Mouse (Mus musculus) layer of hippocampus, adult 9-11 months (tissue): ENCODE data around the gene Kcnc4.

Source experiments
- DNase-seq: peaks from one replicate; pipeline ENCODE4 v3.0.0; 2022

Gene Kcnc4

DNA sequence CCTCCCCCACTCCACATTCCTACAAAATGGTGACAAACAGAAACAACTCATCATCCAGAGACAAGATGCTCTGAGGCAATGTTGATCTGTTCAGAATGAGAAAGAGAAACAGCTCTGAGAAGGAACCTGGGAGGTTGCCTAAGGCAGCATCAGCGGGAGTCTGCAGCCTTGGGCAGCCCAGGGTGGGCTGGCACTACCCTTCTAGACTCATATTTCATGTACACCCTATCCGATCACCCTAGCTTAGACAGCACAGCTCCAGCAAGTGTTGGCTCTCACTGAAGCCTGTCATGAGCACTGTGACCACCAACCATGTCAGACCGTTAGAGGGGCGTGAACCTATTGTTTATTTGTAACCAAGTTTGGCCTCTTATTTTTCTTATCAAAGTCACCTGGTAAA is 5.1 kb downstream of the Kcnc4 start:
- DNase-seq: no peak

DNA sequence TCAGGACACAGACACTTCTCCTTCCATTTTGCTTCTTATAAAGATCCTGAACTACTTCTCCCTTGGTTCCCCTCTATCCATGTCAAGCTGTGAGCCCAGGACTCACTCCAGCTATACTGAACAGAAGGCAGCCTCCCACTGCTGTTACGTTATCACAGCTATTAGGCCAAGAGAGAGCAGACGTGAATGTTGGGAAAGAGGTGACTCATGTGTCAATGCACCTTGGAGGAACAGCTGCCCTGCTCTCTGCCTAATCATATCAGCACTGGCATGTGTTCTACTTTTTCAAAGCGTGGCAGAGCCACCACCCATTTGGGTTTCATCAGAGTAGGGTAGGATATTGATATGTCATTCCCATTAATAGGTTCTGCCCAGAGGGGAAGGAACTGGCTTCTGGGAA is 12.5 kb downstream of the Kcnc4 start:
- DNase-seq: peak; percentile 82

DNA sequence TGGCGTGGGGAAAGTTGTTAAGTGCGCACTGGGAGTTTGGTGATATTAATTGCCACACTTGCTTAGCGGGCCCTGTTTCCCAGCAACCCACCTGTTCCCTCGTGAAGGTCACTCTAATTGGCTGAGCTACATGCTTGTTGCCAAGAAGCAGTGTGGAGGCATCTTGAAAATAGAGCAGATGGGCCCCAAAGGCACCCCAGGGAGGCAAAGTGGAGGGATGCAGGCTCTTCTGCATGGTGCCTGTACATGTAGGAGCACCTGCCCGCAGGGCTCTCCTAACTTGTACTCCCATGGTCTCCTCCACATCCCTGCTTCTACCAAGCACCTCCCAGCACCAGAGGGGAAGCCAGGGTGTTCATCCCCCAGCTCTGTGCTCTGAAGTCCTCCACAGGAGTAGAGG is 15.5 kb downstream of the Kcnc4 start:
- peak; percentile 42 for DNase-seq

DNA sequence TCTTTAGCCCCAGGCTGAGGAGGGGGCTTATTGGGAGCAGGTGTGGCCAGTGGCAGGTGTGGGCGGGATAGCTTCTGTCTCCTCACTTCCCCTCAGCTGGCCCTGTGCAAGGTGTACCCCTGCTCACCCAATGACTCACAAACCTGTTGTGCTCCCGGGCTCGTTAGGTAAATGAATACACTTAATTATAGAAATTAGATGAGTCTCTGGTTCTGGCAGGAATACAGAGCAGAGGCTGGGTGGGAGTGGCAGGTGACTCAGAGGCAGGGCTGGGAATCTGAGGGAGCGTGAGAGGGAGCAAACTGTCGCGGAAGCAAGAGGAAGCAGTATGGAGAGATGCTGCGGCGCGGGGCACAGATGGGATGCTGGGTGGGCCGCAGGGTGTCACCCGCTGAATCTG is 17.2 kb downstream of the Kcnc4 start:
- peak; percentile 88 for DNase-seq

DNA sequence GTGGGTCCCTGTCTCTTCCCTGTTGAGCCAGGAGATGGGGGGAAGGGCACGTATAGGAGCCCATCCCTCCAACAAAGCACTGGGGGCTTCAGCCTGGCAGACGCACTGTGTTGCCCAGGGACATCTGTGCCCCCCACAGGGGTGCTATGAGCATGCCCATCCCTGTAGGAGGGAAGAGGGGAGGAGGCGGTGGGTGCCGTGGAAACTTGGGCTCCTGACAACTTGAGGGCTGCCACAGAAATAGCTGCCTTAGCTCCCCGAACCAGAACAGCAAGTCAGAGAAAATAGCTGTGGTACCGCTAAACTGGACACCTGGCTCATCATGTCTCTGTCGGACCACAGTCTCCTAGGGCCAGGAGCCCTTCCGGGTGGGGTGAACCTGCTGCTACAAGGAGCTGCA is 18.0 kb downstream of the Kcnc4 start:
- DNase-seq: peak; percentile 54

DNA sequence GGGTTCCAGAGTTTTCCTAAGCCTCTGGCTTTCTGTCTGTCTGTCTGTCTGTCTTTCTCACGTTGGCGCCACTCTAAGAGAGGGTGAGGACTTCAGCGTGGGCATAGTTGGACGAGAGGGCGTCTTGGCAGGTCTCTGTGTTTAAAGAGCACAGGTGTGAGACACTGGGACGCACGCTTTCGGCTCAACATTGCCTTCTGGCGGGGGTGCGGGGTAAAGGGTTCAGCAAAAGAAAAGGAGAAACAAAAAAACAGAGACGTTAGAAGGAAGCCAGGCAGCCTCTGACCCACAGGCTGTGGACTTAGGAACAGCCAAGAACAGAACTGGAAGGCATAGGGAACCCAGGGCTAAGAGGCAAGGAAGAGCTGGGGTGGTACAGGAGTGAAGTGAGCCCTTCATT is 20.1 kb downstream of the Kcnc4 start:
- DNase-seq: no peak

DNA sequence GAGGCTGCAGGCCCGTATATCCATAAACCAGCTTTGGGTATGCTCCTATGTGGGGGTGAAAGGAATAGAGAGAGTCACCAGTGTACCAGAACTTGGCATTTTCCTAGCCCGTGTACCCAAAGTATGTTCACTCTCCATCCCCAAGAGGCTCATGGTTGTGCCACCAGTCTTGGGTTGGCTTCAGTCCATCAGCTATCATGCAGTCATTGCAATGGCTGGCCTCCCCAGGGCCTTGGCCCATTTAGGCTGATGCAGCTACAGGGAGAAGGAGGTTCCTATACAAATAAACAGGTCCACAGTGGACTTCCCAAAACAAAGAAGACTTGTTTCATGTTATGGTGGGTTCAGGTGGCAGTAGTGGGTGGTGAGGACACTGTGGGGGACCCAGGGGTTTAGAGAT is 21.7 kb downstream of the Kcnc4 start:
- no peak for DNase-seq

DNA sequence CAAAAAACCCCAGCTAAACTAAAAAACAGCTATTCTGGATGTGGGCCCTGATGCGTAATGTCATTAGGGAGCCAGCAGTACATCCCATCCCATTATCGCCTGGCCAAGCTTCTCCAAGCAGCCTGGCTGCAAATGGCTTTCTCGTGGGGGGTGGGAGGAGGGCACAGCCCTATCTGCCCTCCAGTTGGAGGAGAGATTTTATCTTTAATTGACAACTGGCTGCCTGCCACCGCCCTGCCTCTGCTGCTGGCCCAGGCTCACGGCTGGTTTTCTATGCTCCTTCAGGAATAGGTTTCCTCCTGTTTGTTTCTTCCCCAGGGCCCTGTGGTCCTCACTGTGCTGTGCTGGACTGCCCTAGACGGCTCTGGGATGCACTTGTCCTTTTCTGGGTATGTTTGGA is 22.9 kb downstream of the Kcnc4 start:
- DNase-seq: no peak

DNA sequence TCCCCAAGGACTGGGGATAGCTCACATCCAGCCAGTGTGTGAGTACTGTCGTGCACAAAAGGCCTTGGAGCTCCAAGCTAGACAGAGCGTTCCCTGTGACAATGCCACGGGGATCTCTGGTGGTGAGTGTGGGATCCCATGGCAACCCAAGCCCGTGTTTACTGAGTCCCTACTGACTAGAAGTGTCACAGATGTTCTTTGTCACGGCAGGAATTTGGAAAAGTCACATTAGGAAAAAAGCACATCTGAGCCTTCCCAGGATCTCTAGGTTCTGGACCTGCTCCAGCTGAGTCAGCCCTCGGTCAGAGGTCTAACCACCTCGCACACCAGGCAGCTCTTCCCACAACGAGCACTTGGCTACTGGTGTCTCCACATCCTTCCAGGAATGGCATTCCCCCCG is 25.7 kb downstream of the Kcnc4 start:
- no peak for DNase-seq

DNA sequence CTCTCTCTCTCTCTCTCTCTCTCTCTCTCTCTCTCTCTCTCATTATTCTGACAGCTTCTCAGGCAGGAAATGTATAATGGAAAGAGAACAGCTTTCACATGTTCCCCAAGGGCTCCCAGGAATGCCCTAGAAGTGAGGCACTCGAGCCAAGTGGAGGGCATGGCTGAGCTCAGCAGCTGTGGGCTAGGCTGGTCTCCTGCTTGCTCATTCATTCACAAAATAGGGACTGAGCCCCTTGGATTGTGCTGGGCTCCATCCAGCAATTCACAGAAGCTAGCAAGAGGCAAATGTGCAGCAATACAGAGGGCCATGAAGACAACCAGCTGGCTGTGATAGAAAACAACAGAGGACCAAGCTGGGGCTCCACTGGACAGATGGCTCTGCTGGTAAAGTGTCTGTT is 28.1 kb downstream of the Kcnc4 start:
- DNase-seq: no peak

DNA sequence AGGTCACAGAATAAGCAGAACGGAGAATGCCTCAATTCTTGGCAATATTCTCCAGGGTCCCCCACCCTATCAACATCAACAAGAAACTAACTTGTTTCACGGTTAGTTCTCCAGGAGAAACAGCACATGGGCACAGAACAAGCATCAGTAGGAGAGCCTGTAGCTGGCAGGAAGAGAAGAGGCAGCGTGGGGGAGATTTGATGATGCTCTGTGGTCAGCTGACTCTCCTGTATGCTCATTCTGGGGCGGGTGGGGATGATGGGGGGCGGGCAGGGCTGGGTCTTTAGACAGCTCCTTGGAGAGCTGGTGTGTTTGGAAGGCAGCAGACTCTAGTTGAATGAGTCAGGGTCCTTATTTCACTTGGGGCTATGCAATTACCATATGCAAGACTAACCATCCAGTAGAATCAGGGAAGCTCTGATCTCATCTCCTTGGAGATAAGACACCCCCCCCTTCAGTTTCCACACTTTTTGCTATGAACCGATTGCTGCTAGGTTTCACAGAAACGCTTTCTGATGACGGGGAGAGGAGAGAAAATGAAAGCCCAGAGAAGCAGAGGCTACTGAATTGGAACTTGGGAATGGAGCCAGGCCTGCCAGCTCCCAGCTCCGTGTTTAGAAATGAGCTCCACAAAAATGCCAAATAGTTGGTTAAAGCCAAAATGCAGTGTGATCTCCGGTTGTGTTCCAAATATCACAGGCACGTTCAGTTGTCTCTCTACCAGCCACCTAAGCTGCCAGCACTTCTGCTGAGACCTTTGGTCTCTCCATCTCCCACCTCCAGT is 34.9 kb downstream of the Kcnc4 start:
- DNase-seq: peak; percentile 59

DNA sequence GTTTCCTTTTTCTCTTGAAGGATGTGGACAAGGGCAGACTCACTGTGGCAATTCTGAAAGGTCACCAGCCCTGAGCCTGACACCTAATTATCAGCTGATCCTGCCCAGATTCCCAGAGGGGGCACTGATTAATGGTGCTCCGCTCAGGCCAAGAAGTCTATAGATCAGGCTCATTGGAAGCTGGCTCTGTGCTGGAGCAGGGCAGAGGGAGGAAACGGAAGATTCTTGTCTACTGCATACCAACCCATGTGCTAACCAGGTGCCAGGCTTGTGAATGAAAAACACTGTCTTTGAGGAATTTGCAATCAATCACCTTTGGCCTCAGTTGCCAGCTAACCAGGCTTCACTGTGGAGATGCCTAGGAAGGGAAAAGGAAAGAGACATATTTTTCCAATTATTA is 39.2 kb downstream of the Kcnc4 start:
- DNase-seq: no peak

DNA sequence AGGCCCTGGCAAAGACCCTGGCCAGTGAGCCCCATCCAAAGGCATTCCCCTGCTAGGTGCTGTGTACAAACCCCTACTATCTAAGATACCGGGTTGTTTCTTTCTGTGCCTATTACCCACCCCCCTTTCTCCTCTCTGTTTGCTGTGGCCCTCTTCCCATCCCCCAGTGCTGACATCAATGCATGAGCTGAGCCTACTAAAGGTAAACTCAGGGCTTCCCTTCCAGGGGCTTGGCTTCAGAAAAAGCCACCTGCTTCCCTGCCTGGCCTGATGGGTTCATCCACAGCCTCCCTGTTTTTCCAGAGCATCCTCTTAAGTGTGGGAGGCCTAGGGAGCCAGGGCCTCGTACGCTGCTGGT is 42.1 kb downstream of the Kcnc4 start:
- DNase-seq: no peak

DNA sequence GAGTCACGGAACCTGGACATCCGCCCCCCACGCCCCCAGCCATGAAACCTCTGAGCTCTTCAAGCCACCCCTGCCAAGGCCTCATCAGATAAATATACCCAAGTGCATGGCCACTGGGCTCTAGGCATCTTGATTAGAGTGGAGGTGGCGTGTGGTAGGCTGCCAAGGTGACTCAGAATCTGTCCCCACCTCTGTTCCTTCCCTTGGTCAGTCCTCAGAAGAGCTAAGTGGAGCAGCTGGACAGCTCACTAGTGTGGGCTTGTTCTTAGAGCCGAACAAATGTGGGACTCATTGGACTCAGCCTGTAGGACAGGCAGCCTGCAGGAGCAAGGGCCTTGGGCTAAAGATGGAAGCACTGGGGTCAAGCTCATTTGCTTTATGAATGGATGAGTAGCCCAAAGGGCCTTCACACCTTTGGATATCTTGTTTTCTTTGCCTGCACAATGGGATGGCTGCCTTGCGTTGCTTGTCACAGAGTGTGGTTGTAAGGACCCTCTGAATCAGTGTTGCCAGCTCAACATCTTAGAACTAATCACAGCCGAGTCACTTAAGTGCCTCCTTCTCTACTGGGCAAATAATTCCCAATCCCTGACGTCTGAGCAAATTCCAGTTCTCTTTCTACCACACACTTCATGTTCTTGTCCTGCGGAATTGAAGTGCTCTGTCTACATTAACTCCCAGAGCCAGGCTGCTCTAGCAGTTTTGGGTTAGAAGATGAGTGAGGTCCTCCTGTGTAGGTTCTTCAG is 42.6 kb downstream of the Kcnc4 start:
- DNase-seq: no peak

DNA sequence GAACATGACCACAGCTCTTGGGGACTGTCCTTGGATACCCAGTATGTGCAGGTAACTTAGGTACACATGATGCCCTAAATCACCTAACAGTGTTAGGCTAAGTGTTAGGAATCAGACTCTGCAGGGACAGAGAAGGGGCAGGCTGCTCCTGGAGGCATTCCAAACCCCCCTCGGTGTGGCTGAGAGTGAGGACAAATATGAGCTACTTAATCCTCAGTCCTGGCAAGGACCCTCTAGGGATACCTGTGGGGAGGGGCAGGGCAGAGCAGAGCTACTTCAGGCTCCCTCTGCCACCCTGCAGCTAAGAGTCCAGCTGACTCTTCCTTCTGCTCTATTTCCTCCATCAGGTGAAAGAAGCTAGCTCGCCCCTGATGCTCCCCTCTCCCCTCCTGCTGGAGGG is 46.3 kb downstream of the Kcnc4 start:
- DNase-seq: no peak

DNA sequence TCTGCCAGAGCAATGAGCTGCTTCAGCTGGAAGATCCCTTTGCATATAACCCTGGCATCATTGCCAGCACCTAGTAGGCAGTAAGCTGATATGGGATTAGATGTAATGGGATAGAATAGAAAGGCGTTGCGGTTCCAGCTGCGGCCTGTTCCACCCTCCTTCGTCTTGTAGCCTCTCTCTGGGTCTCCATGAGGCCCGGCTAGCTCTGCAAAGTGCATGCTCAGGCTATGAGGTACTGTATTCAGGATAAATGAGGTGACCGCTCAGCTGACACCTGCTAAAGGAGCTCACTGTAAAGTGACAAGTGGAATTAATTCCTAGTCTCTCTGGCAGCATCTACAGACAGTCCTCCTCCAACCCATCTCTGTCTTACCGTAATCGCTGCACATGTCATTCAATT is 46.8 kb downstream of the Kcnc4 start:
- no peak for DNase-seq

DNA sequence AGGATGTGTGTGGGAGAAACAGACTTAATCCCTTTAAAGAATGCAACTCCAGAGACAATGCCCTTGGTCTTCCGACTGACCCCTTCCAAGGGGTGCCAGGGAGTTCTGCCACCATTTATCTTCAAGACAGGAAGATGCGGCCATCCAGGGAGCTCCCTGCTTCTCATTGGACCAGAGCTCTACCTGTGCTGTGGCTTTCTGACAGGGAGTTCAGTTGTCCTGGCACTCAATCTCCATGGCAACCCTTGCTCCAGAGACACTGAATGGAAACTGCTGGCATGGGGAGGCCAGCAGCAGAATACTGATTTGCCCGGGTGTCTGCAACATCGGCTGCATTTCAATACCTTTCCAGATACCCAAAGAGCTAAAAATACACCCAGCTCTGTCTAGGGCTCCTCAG is 47.7 kb downstream of the Kcnc4 start:
- DNase-seq: peak; percentile 48

DNA sequence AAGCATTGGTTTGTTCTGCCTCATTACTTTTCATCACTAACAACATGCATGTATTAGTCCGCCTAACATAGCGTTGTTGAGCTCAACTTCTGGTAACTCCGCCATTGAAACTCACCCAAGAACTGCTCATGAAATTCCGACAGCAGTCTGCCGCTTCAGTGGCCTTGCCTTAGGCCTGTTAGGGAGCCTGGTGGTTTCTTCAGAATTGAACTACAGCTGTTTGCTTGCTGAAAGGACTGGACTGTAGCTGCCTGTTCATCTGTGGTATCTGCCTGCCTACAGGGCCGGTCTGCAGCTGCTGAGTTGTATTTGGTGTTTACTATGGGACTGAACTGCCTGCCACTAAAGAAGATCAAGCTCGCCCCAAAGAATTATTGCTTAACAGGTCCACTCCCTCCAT is 58.0 kb downstream of the Kcnc4 start:
- no peak for DNase-seq

DNA sequence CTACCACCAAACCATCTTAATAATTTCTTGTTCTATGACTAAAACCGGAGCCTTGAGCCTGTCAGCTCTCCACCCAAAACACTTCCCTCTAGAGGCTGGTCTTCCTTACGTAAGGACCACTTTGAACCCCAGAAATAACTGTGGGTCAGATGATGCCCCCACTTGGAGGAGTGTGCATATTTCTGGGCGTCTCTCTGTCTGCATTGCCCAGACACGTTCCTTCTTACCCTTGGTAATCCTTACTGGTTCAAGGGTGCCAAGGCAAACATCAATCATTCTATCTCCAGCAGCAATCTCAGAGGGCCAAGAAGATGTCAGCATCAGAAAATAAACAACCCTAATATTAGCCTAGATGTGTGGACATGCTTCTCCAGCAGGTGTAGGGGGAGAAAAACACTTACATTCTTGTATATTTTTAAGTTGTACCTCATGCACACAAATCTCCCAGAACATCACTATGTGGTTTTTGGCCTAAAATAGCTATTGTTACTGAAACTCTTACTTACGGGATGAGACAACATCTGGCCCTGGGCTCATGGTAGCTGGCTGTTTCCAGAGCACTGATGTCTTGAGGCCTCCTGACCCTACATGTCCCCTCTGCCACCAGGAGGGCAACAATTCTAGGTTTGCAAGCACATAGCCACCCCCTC is 59.2 kb downstream of the Kcnc4 start:
- DNase-seq: no peak

DNA sequence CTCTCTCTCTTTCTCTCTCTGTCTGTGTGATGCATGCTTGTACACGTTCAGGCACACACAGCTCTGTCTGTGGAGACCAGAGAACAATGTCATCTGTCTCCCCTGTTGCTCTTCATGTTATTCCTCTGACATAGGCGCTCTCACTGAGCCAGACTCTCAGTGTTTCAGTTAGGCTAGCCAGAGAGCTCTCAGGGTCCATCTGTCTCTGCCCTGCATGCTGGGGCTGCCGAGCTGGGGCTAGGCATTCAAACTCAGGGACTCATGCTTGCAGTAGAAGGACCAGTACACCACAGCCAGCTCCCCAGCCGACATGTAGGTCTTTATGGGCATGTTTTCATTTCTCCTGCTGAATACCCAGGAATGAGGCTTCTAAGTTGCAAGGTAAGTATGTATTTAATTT is 68.2 kb downstream of the Kcnc4 start:
- no peak for DNase-seq
